Mouse (Mus musculus) forebrain, embryonic 16.5 days (tissue): ENCODE measurements around the gene Gal3st2c. TPM values are rescaled to one million over a fixed set of nuclear protein-coding genes. Genes with fewer than 3 reads are reported as not detected.
"Not testable (repeated sequence)": the region's sequence is repeated elsewhere in the genome, so short reads cannot be mapped to it uniquely, and the experiment has no call there.

Experiments
- ATAC-seq: fragments of 200-750 bp; cut with Nextera tagmentation; 2 replicates; pipeline ENCODE4 v1.8.0; 2017; ENCODE audit warnings: mild to moderate bottlenecking, moderate library complexity
- H3K27ac ChIP-seq: fragments of 300-500 bp; sonication (generic); 2 replicates; pipeline ENCODE4 v1.5.1; 2014; ENCODE audit warnings: low read length, control low read depth
- H3K27me3 ChIP-seq: fragments of 300-500 bp; sonication (generic); replicated peaks from 2 replicates; pipeline ENCODE4 v1.6.1; 2014; ENCODE audit warnings: low read length; ENCODE audit not compliant: control insufficient read depth, insufficient read depth
- H3K36me3 ChIP-seq: fragments of 300-500 bp; sonication (generic); 2 replicates; pipeline ENCODE4 v1.6.1; 2014; ENCODE audit not compliant: control insufficient read depth, insufficient read depth
- H3K4me1 ChIP-seq: fragments of 300-500 bp; sonication (generic); replicated peaks from 2 replicates; pipeline ENCODE4 v1.6.1; 2014; ENCODE audit warnings: low read length; ENCODE audit not compliant: control insufficient read depth, insufficient read depth
- H3K4me2 ChIP-seq: fragments of 300-500 bp; sonication (generic); 2 replicates; pipeline ENCODE4 v1.6.1; 2014; ENCODE audit warnings: mild to moderate bottlenecking, low read length, control low read depth
- H3K4me3 ChIP-seq: fragments of 300-500 bp; sonication (generic); replicated peaks from 2 replicates; pipeline ENCODE4 v1.5.1; 2014; ENCODE audit warnings: mild to moderate bottlenecking, low read length, control low read depth
- H3K9ac ChIP-seq: fragments of 300-500 bp; sonication (generic); replicated peaks from 2 replicates; pipeline ENCODE4 v1.6.1; 2014; ENCODE audit warnings: low read depth, low read length, control low read depth
- H3K9me3 ChIP-seq: fragments of 300-500 bp; sonication (generic); 2 replicates; pipeline ENCODE4 v1.6.1; 2016; ENCODE audit warnings: low read length; ENCODE audit not compliant: control insufficient read depth
- WGBS: fragments of 180-500 bp; shearing (Covaris S2); extraction: QIAGEN DNeasy Blood & Tissue Kit; methylation state at CpG from one replicate; pipeline ENCODE4 v1.1.7; 2014; 5-methylcytosine and 5-hydroxymethylcytosine counted together
- polyA plus RNA-seq: library from polyadenylated mRNA; unstranded; fragments of >200 nt; fragmentation: Nextera tagmentation; extraction: Ambion mirVana; gene quantifications from 2 replicates; pipeline ENCODE4 v1.2.1, GENCODE M21; 2015

The Gal3st2c gene
- polyA plus RNA-seq: not detected in 2 replicates

DNA sequence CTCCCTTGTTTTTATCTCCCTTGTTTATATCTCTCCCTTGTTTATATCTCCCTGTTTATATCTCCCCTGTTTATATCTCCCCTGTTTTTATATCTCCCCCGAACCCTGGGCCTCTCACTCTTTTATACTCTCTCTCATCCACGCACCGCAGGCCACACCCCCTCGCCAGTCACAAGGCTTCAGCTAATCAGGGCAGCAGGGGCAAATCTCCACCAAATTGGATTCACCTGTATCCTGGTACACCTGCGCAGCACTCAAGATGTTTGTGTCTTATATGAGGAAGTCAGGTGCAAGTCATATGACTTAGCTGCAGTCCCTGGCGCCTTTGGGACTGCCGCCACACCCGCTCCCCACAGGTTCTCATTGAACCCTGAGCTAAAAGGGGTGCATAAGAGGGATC is at the start of gene Gal3st2c:
Gene Gal3st2c, plus strand, starts transcription at position 301 of the 400 bp plus-strand sequence.
- 83% methylated on average over 7 of the region's 8 CpGs for WGBS
- not testable (repeated sequence) for H3K9ac ChIP-seq, H3K36me3 ChIP-seq, H3K4me1 ChIP-seq, H3K27ac ChIP-seq, ATAC-seq, H3K9me3 ChIP-seq, H3K4me2 ChIP-seq, H3K27me3 ChIP-seq, H3K4me3 ChIP-seq

DNA sequence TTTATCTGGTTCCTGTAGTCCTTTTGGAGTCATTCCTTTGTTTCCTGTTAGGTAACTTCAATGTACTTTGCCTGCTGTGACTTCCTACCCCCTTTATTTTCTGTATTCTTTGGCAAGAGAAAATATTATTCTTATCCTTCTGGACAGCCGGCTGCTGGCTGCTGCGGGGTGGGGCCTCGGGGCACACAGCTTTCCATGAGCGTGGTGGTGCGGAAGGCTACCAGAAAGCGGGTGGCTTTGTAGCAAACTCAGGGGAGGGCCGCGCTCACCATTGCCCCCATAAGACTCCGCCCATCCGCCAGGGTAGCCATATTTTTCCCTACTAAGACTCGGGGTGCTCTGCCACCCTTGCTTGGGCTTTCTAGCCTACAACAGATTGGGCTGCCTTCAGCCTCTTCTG is 41.2 kb upstream of the Gal3st2c start:
- not testable (repeated sequence) for H3K27me3 ChIP-seq, ATAC-seq, H3K36me3 ChIP-seq, H3K4me3 ChIP-seq, H3K9ac ChIP-seq, H3K27ac ChIP-seq, H3K9me3 ChIP-seq, H3K4me1 ChIP-seq, H3K4me2 ChIP-seq
- no CpG with 5 or more reads among the region's 11 CpGs for WGBS

DNA sequence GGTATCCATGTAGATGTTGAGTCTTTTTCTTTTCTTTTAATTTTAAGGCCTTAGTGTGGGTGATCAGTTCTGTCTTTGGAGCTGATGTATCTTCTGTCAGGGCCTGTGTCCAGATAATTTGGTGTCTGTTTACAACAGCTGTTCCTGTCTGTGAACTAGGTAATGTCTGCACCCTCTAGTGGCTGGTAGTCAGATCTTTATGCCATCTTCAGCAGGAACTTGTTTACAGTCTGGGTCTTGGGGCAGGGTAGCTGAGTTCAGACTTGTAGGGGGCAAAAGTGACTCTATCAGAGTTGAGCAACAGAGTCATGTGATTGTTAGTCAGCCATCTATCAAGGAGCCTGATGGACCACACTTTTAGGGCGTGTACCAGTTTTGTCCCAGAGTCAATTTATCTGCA is 23.8 kb upstream of the Gal3st2c start:
- not testable (repeated sequence) for H3K4me3 ChIP-seq, H3K27ac ChIP-seq, H3K36me3 ChIP-seq, H3K4me1 ChIP-seq, H3K9me3 ChIP-seq, H3K9ac ChIP-seq, ATAC-seq, H3K4me2 ChIP-seq, H3K27me3 ChIP-seq
- no CpG with 5 or more reads among the region's 1 CpGs for WGBS

DNA sequence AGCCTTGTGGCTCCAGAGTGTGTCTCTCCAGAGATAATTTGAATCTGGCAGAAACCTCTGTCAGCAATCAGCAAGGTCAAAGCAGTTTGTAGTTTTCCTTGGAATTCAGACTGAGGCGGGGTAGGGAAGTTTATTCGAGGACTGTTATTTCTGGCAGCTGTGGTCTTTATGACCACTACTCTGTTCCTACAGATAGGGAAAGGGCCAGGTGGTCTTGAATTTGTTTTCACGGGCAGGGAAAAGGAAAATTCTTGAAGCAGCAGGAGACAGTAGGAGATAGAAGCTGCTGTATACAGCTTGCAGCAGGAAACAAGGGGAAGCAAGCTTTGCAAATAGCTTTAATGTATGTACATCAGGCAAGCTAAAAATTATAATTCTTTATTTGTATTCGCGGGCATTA is 19.9 kb upstream of the Gal3st2c start:
- H3K9me3 ChIP-seq, H3K4me2 ChIP-seq, H3K4me3 ChIP-seq, H3K36me3 ChIP-seq, H3K9ac ChIP-seq, H3K27ac ChIP-seq, H3K27me3 ChIP-seq, ATAC-seq, H3K4me1 ChIP-seq: not testable (repeated sequence)
- 80% methylated on average over 3 of the region's 5 CpGs for WGBS

DNA sequence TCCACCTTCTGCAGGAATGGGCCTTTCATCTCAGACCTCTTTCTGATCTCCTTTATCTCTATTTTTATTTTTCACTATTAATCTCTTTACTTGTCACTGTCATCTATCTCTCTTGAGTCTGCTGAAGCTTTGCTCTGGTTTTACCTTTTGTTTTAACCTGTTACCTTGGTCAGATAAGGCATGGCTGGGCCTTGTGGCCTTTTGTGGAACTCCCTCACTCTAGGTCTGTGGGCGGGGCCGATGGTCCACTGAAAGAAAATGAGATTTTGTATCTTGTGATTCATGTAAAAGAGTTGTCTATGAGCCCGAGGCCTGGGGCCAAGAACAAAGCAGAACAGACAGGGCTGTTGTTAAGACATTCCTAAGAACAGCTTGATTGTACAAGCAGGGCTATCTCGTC is 19.5 kb upstream of the Gal3st2c start:
- not testable (repeated sequence) for H3K9me3 ChIP-seq, H3K27ac ChIP-seq, H3K36me3 ChIP-seq, H3K4me1 ChIP-seq, H3K4me3 ChIP-seq, ATAC-seq, H3K4me2 ChIP-seq, H3K27me3 ChIP-seq, H3K9ac ChIP-seq
- no CpG with 5 or more reads among the region's 4 CpGs for WGBS

DNA sequence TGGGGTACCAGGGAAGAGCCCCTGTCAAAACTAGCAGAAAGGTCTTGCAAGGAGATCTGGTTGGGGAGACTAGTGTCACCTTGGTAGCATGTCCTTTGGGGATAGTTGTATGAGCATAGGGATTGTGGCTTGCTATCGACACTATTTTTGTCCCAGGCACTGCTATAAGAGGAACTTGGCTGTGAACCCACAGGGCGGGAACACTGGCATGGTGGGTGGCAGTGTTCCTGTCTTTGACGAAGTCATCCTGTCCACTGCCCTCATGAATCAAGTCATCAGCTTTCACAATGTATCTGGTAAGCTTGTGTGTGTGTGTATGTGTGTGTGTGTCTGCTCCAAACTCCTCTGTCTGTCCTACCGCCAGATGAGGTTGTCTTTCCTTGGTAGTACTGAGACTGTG is 14.5 kb upstream of the Gal3st2c start:
- WGBS: 100% methylated on average over 1 of the region's 4 CpGs
- not testable (repeated sequence) for H3K9me3 ChIP-seq, H3K27me3 ChIP-seq, H3K27ac ChIP-seq, ATAC-seq, H3K4me2 ChIP-seq, H3K4me3 ChIP-seq, H3K36me3 ChIP-seq, H3K4me1 ChIP-seq, H3K9ac ChIP-seq

DNA sequence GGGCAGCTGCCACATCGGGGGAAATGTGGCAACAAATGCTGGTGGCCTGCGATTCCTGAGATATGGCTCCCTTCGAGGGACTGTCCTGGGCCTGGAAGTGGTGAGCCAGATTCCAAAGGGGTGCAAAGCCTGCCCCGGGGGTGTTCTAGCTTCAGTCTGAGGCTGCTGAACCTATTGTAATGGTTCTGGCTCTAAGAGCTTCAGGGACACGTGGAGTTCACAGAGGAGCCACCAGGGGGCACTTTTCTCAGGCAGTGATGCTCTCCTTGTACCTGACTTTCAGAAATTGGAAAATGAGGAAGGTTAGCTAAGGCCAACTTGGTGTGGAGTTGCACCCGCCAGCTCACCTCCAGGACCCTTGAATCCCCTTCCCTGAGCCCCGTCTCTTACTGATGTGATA is 12.0 kb upstream of the Gal3st2c start:
- H3K9ac ChIP-seq, H3K4me1 ChIP-seq, H3K4me3 ChIP-seq, H3K36me3 ChIP-seq, H3K9me3 ChIP-seq, ATAC-seq, H3K27me3 ChIP-seq, H3K27ac ChIP-seq, H3K4me2 ChIP-seq: not testable (repeated sequence)
- no CpG with 5 or more reads among the region's 7 CpGs for WGBS

DNA sequence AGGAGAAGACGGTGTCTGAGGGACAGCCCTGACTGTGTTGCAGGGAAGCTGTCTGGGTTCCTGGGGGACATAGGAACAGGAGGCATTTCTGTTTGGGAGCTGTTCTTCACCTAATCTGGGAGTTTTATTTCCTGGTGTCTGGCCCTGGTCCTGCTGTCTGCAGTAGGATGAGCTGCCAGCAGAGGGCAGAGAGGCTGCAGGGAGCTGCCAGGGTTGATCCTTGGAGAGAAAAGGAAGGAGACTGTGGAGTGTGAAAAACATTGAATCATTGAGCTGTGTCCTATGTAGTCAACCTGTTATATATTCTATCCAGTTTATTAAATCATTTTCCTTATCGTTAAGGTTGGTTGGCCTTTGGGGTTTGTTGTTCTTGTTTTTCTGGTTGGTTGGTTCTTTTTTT is 9.4 kb upstream of the Gal3st2c start:
- no CpG with 5 or more reads among the region's 2 CpGs for WGBS
- not testable (repeated sequence) for H3K4me3 ChIP-seq, H3K4me1 ChIP-seq, H3K4me2 ChIP-seq, H3K9ac ChIP-seq, H3K9me3 ChIP-seq, H3K36me3 ChIP-seq, H3K27me3 ChIP-seq, H3K27ac ChIP-seq
- peak; percentile 71 for ATAC-seq

DNA sequence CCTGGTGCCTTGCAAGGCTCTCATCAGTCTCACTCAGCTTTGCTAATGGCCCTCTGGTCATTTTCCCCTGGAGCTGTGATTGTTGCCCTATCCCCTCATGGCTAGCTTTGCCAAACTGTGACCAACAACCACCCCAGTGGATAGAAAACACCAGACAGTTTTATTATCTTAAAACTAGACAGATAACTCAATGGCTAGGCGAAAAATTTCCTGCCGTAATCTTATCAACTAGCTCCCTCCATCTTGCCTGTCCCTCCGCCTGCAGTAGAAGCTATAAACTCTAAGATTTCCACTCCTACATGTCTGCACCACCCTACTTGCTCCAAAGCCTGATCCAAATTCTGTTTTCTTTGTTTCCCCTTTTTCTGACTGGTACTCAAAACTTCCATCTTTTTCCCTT is 4.1 kb upstream of the Gal3st2c start:
- Histone ChIP-seq H3K36me3 (no peaks in the 10 kb centered on the region), H3K4me2 (no peak overlapping the region), H3K9ac (no peak overlapping the region), H3K4me1 (no peaks in the 10 kb centered on the region), H3K9me3 (no peaks in the 10 kb centered on the region), H3K27me3 (no peaks in the 10 kb centered on the region), H3K4me3 (no peak overlapping the region), H3K27ac (no peak overlapping the region)
- WGBS: 96% methylated on average over 3 of the region's 3 CpGs
- no peak for ATAC-seq

DNA sequence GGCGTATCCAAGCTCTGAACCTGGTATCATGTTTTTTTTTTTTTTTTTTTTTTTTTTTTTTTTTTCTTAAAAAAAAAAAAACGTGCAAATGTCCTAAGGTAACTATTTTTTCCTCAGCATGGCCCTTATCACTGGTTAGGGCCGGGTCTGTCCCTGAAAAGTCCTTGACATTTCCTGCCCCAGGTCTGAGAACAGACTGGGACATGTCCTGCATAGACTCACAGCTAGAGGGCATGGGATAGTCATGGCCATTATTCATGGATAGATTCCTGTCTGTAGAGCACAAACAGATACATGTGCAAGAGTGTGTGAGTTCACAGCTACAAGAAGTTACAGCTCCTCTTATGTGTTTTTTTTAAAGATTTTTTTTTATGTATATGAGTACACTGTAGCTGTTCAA is 1.5 kb upstream of the Gal3st2c start:
- 74% methylated on average over 3 of the region's 3 CpGs for WGBS
- Histone ChIP-seq H3K9ac (no peak overlapping the region), H3K4me2 (no peak overlapping the region), H3K9me3 (no peaks in the 10 kb centered on the region), H3K4me3 (no peak overlapping the region), H3K36me3 (no peaks in the 10 kb centered on the region), H3K27ac (no peak overlapping the region), H3K27me3 (no peaks in the 10 kb centered on the region), H3K4me1 (no peaks in the 10 kb centered on the region)
- no peak for ATAC-seq
